ENCODE assay signal across 12 mouse cellular contexts in genomic region chr1:168406291-168406675, GRCm38 (mm10). TPM values are rescaled to one million over a fixed set of nuclear protein-coding genes. Genes with fewer than 3 reads are reported as not detected.
DNase-seq lines count a peak whose midpoint lies in the region; ATAC-seq and TF ChIP-seq lines count a peak whose summit lies in the region.
"Had no signal": no experiment of that assay in that cellular context is flagged by ENCODE, and none has a peak within 500 bp of the region (broad histone marks: within the 10 kb centered on the region; RNA-seq: fewer than 3 reads in every experiment).

No protein-coding gene starts in this region.

- WGBS in heart, embryonic 11.5 days (ENCODE audit: insufficient replicate concordance): 65% methylated on average over 8 of the region's 8 CpGs
- 36% methylated on average over 8 of the region's 8 CpGs for WGBS in kidney, embryonic 14.5 days
- WGBS in neural tube, embryonic 12.5 days: 21% methylated on average over 8 of the region's 8 CpGs
- 31% methylated on average over 8 of the region's 8 CpGs for WGBS in stomach, postnatal 0 days

- H3K9ac ChIP-seq in heart, embryonic 11.5 days (ENCODE audit: low read depth, low read length): no peak overlapping the region
- H3K9ac ChIP-seq in kidney, embryonic 14.5 days (ENCODE audit: low read depth, low read length): no peak overlapping the region
- H3K9ac ChIP-seq in neural tube, embryonic 12.5 days: no peak overlapping the region
- H3K9ac ChIP-seq in stomach, postnatal 0 days (ENCODE audit: low read length): no peak overlapping the region
- H3K9ac ChIP-seq: liver, embryonic 13.5 days had no signal

- H3K36me3 ChIP-seq in heart, embryonic 11.5 days (ENCODE audit: control insufficient read depth, insufficient read depth, low read length): 0 out of 2 replicates have a peak, but pooled peaks cover 4% of the 10 kb centered on the region
- H3K36me3 ChIP-seq in kidney, embryonic 14.5 days (ENCODE audit: control insufficient read depth, insufficient read depth, low read length): peaks cover 32% of the 10 kb centered on the region; the same call in 1 of the 2 replicates
- H3K36me3 ChIP-seq in neural tube, embryonic 12.5 days: no peaks in the 10 kb centered on the region
- H3K36me3 ChIP-seq in stomach, postnatal 0 days (ENCODE audit: control insufficient read depth, insufficient read depth, low read length): no peaks in the 10 kb centered on the region
- H3K36me3 ChIP-seq: liver, embryonic 13.5 days had no signal

- no peak for DNase-seq in heart, adult 18-20 months
- DNase-seq in kidney, adult 9 months: no peak
- DNase-seq in neural tube, embryonic 10.5 days (ENCODE audit: extremely low spot score, low spot score): no peak
- DNase-seq in stomach, postnatal 0 days (ENCODE audit: low spot score): no peak
- no peak for DNase-seq in urinary bladder, postnatal 4 days (ENCODE audit: low spot score in 2 of 2)
- DNase-seq: cerebellum, adult 9-11 months; liver, embryonic 13.5 days; midbrain, embryonic 14.5 days; right cerebral cortex, postnatal 25 days had no signal

- H3K4me2 ChIP-seq in heart, embryonic 11.5 days: no peak overlapping the region
- H3K4me2 ChIP-seq in kidney, embryonic 14.5 days (replicated peaks; ENCODE audit: low read depth, low read length): no peak overlapping the region
- peak overlapping the region; percentile 23 for H3K4me2 ChIP-seq in neural tube, embryonic 12.5 days (replicated peaks)
- H3K4me2 ChIP-seq in stomach, postnatal 0 days (replicated peaks; ENCODE audit: low read depth): no peak overlapping the region
- H3K4me2 ChIP-seq: liver, embryonic 13.5 days had no signal

- no peak for ATAC-seq in heart, embryonic 11.5 days (replicated peaks; ENCODE audit: insufficient number of reproducible peaks, low FRiP score, low TSS enrichment)
- no peak for ATAC-seq in kidney, embryonic 14.5 days (ENCODE audit: low FRiP score, low TSS enrichment)
- no peak for ATAC-seq in neural tube, embryonic 12.5 days (ENCODE audit: low FRiP score, low read depth)
- ATAC-seq in stomach, postnatal 0 days (ENCODE audit: low FRiP score, low TSS enrichment): no peak

- no peak for TF ChIP-seq EP300 in stomach, postnatal 0 days (optimal IDR thresholded peaks at IDR 0.05)

- H3K9me3 ChIP-seq in heart, embryonic 11.5 days (replicated peaks; ENCODE audit: control insufficient read depth, low read length): no peaks in the 10 kb centered on the region
- H3K9me3 ChIP-seq in kidney, embryonic 14.5 days (ENCODE audit: control insufficient read depth, low read length): no peaks in the 10 kb centered on the region
- no peaks in the 10 kb centered on the region for H3K9me3 ChIP-seq in neural tube, embryonic 12.5 days
- H3K9me3 ChIP-seq in stomach, postnatal 0 days (ENCODE audit: control insufficient read depth, low read length): no peaks in the 10 kb centered on the region
- H3K9me3 ChIP-seq: liver, embryonic 13.5 days had no signal

- no peaks in the 10 kb centered on the region for H3K27me3 ChIP-seq in heart, embryonic 11.5 days (ENCODE audit: control insufficient read depth, insufficient read depth, low read length)
- H3K27me3 ChIP-seq in kidney, embryonic 14.5 days (ENCODE audit: control insufficient read depth, insufficient read depth, low read length): no peaks in the 10 kb centered on the region
- H3K27me3 ChIP-seq in neural tube, embryonic 12.5 days (replicated peaks): no peaks in the 10 kb centered on the region
- no peaks in the 10 kb centered on the region for H3K27me3 ChIP-seq in stomach, postnatal 0 days (ENCODE audit: control insufficient read depth, insufficient read depth, low read length)
- H3K27me3 ChIP-seq: liver, embryonic 13.5 days had no signal

- TF ChIP-seq CTCF in stomach, postnatal 0 days (IDR thresholded peaks at IDR 0.05; ENCODE audit: low read depth): no peak

- H3K4me1 ChIP-seq in heart, embryonic 11.5 days (ENCODE audit: control insufficient read depth, insufficient read depth, low read length): peaks cover 58% of the 10 kb centered on the region
- peaks cover 61% of the 10 kb centered on the region for H3K4me1 ChIP-seq in kidney, embryonic 14.5 days (ENCODE audit: control insufficient read depth, insufficient read depth, low read length)
- peaks cover 84% of the 10 kb centered on the region for H3K4me1 ChIP-seq in neural tube, embryonic 12.5 days
- H3K4me1 ChIP-seq in stomach, postnatal 0 days (replicated peaks; ENCODE audit: control insufficient read depth, insufficient read depth): peaks cover 10% of the 10 kb centered on the region; the same call in 1 of the 2 replicates
- H3K4me1 ChIP-seq: liver, embryonic 13.5 days had no signal

- no peak overlapping the region for H3K4me3 ChIP-seq in heart, embryonic 11.5 days (ENCODE audit: low read depth, low read length)
- no peak overlapping the region for H3K4me3 ChIP-seq in kidney, embryonic 14.5 days (ENCODE audit: low read length)
- no peak overlapping the region for H3K4me3 ChIP-seq in neural tube, embryonic 12.5 days
- no peak overlapping the region for H3K4me3 ChIP-seq in stomach, postnatal 0 days (ENCODE audit: low read depth, low read length)
- H3K4me3 ChIP-seq: liver, embryonic 13.5 days had no signal

- H3K27ac ChIP-seq in heart, embryonic 11.5 days (ENCODE audit: low read depth, low read length): peak overlapping the region; percentile 67
- peak overlapping the region; percentile 34; the same call in 1 of the 2 replicates for H3K27ac ChIP-seq in kidney, embryonic 14.5 days (ENCODE audit: low read depth, low read length)
- H3K27ac ChIP-seq in neural tube, embryonic 12.5 days: no peak overlapping the region
- 0 out of 2 replicates have a peak overlapping the region, but pooled peaks have one; percentile 4 for H3K27ac ChIP-seq in stomach, postnatal 0 days (replicated peaks)
- H3K27ac ChIP-seq: liver, embryonic 13.5 days had no signal

RNA-seq across cellular contexts. Expression of gene Pbx1, which starts 25.8 kb away (rescaled TPM):
- 25.0 and 33.5 TPM in 2 replicates for polyA plus RNA-seq in heart, embryonic 11.5 days (2014; fragmentation: Nextera tagmentation; extraction: Ambion mirVana)
- 10 to 100 TPM; 49.2 to 51.9 TPM for total RNA-seq in heart, adult 18-20 months (2021)
- 107 and 120 TPM in 2 replicates for polyA plus RNA-seq in kidney, embryonic 14.5 days (2014; fragmentation: Nextera tagmentation; extraction: Ambion mirVana)
- 43.9 and 53.7 TPM in 2 replicates for polyA plus RNA-seq in neural tube, embryonic 12.5 days (2016; fragmentation: Nextera tagmentation; extraction: Ambion mirVana)
- polyA plus RNA-seq in stomach, postnatal 0 days (2015; fragmentation: Nextera tagmentation; extraction: Ambion mirVana): 23.1 and 23.2 TPM in 2 replicates
